Mouse (Mus musculus) adrenal gland, postnatal 36 days (tissue): ENCODE results near the gene Zfp598. TPM values are rescaled to one million over a fixed set of nuclear protein-coding genes. Genes with fewer than 3 reads are reported as not detected.

Experiments
- DNase-seq, 2 experiments: peaks; one replicate each; pipeline ENCODE4 v3.0.0; 2021; ENCODE audit warnings: mixed read lengths in 1 of 2
- long read RNA-seq, 2 experiments: library from polyadenylated mRNA; stranded (forward); transcript quantifications; one replicate each; pipeline ENCODE4 v2.0.0; 2021; ENCODE audit warnings: borderline sequencing depth in 2 of 2
- total RNA-seq, 2 experiments: library from RNA; stranded (reverse); gene quantifications; 2 replicates each; pipeline ENCODE4 v1.2.3; 2021

Gene Zfp598
- total RNA-seq: 10 to 100 TPM; 47.5 to 51.1 TPM
- long read RNA-seq, experiment 1, transcript Zfp598-202 (12 exons, 3,352 nt): major isoform, 5 of 27 reads
- long read RNA-seq, experiment 1, partial matches to known transcripts: 18 of 27 reads
- long read RNA-seq, experiment 1, other reads (novel, unspliced or antisense): 2 of 27 reads
- long read RNA-seq, experiment 2, transcript Zfp598-202 (12 exons, 3,352 nt): major isoform, 7 of 11 reads
- long read RNA-seq, experiment 2, partial matches to known transcripts: 3 of 11 reads
- long read RNA-seq, experiment 2, other reads (novel, unspliced or antisense): 1 of 11 reads

DNA sequence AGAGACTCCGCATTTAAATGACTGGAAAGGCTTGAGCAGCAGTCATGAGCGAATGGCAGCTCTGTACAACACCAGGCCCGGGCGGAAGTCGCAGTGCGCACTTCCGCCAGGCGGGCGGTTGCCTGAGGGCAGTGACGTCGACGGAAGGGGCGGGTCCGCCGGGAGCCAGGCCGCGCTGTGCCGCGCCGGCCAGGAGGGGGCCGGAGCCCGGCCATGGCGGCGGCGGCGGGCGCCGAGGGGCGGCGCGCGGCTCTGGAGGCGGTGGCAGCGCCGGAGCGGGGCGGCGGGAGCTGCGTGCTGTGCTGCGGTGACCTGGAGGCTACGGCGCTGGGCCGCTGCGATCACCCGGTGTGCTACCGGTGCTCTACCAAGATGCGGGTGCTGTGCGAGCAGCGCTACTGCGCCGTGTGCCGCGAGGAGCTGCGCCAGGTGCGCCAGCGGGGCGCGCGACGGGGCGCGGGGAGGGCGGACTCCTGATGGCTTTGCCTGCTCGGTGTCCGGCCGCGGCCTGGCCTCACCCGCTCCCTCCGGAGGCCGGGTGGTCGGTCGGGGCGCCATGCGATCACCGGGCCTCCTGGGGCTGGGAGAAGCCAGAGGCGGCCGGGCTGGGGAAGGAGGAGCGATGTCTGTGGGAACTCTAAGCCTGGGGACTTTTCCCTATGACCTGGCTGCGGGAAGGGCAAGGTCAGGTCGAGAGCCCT is at the start of gene Zfp598:
Zfp598 (plus strand) TSS at position 143 of the 701 bp plus-strand sequence.
- peak; percentile 98 to 99 for DNase-seq

GRCm38 (mm10) chr17:24625472-24625871 is 44.0 kb upstream of the Zfp598 start:
- no peak for DNase-seq

GRCm38 (mm10) chr17:24628646-24629045 is 40.8 kb upstream of the Zfp598 start:
- DNase-seq: peak; percentile 72 to 83

GRCm38 (mm10) chr17:24630072-24630471 is 39.4 kb upstream of the Zfp598 start:
- no peak for DNase-seq

DNA sequence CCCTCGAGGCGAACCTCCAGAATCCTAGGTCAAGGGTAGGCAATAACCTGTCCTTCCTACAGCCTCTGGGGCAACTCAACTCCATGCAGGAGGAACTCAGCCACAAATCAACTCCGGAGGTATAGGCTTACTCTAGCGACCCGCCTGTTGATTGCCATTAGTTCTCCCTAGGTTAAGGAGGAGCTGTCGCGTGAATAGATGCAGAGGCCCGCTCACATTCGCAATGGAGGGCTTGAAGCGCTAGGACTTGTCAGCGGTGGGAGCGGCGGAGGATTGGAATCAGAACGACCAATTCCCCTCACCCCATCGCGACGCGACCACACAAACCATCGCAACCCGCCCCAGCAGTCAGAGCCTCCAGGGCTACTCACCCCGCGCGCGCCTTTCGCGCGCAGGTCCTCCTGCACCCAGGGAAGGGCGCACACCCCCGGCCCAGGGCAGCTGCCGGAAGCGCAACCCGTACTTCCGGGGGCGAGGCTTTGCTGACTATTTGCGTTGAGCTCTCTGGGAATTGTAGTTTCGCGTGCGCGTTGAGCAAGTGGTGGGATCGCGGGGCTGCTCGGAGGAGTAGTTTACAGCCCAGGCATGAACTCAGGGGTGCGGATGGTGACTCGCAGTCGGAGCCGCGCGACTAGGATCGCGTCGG is 37.2 kb upstream of the Zfp598 start, which contains the start of the genes Tsc2 and Nthl1:
Tsc2 (minus strand) TSS at position 464 of the 646 bp plus-strand sequence.
Nthl1 (plus strand) TSS at position 514 of the 646 bp plus-strand sequence.
- DNase-seq: peak; percentile 90 to 92

GRCm38 (mm10) chr17:24632813-24633449 is 36.6 kb upstream of the Zfp598 start:
- peak; percentile 59 to 69 for DNase-seq

GRCm38 (mm10) chr17:24633831-24634230 is 35.7 kb upstream of the Zfp598 start:
- no peak for DNase-seq

DNA sequence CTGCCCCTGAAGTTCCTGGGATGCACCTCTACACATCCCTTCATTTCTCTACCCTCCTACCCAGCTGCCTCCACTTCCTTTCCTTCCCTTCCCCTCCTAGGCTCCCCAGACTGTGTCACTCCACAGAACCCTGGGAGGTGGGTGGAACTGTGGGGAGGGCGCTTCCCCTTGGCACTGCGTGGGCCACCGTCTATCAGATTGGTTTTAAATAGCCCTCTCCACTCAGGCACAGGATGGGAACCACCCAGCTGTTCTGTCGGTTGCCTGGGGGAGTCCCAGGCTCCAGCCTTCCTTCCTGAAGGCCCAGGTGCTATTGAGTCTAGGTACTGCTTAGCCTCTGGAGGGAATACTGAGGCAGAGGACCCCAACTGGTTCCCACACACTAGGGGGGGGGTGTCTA is 34.5 kb upstream of the Zfp598 start:
- peak; percentile 19 to 43 for DNase-seq

DNA sequence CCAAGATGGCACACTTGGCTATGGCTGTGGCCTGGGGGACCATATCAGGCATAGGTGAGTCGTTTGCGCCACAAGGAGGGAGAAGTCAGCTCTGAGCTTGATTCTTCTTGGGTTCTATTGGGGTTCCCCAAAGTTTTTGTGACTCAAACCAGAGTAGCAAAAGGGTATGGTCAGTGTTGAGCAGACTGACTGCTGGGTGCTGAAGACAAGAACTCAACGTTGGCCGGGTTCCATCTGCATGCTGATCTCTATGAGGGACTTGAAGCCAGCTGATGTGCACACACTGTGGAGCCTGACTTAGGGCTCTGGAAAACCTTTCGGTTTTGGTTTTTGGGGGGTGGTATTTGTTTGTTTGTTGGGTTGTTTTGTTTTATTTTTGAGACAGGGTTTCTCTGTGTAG is 33.8 kb upstream of the Zfp598 start:
- DNase-seq: no peak

DNA sequence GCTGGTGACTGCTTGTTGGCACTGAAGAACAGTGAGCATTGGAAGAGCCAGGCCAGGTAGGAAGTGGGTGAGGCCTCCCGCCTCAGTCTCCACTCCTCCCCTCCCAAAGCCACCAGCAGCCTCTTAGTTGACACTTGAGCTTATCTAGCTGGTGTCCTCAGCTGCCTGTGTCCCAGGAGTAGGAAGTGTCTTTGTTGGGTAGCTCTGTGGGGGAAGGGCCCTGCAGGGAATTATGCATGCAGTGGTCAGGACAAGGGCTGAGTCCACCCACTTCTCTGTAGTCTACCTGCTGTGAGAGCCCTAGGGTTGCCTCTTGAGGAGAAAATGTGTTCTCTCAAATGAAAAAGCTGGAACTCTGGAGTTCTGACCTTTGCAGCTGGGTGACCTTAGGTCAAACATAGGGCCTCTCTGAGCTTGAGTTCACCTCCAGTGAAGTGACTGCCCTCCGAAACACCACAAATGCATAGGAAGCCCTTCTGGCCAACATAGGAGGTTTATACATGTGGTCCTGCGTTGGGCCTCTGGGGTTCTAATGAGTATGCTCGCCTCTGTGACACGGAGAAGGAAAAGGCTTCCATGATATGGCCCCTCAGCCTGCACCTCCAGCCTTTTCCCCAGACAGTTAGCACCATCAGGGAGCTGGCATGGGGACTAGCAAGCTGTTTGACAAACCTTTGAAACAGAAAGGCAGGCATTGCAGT is 32.6 kb upstream of the Zfp598 start:
- no peak for DNase-seq

GRCm38 (mm10) chr17:24638214-24638613 is 31.3 kb upstream of the Zfp598 start:
- DNase-seq: peak in 1 of 2 experiments; percentile 27

GRCm38 (mm10) chr17:24638840-24639239 is 30.6 kb upstream of the Zfp598 start:
- peak in 1 of 2 experiments; percentile 35 for DNase-seq

DNA sequence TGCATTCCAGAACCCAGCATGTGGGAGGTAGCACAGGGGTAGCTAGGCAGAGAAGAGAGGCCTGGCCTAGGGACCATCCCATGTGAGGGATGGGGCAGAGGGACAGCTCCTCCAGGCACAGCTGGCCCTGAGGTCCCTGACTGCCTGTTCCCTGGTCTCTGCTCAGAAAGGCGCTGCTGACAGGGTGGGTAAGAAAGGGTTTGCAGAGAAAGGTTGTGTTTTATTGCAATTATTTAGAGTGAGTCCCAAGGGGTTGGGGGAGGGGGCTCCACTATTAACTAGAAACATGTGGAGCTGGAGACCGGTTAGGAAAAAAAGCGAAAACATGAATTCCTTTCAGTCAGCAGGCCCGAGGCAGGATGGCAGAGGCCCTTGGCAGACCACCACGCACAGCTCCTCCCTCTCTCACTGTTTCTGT is 29.9 kb upstream of the Zfp598 start:
- no peak for DNase-seq

DNA sequence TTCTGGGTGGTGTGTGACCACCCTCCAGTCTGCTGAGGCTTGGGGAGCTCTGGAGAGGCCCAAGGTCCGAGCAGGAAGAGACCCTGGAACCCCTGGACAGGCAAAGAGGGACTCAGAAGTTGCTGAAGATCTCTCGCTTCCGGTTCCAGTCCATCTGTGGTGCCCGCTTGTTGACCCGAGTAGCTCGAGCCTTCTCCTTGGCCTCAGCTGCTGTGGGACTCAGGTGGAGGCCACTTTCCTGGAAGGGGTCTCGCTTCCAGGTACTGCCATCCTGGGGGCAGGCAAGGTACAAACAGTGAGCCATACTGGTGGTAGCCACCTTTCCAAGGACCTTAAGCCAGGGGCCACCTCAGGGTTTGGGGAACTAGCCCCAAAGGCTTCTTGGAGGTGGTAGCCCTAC is 29.4 kb upstream of the Zfp598 start:
- DNase-seq: no peak

DNA sequence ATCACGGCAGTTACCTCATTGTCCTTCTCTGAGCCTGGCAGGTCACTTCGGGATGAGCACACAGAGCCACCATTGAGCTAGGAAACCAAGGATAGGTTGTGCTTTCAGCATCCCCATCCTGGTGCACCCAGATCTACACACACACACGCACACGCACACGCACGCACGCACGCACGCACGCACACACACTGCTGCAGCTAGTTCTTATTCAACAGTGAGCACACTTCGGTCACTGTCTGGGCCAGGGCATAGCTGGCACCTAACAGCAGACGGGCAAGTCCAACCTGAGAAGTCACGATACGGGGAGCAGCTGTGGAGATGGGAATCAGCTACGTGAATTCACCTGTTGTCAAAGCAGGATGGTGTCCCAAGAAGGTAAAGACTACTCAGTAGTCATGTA is 28.9 kb upstream of the Zfp598 start:
- no peak for DNase-seq

GRCm38 (mm10) chr17:24641944-24642343 is 27.5 kb upstream of the Zfp598 start:
- DNase-seq: no peak

- DNase-seq: no peak
These were observed 26.6 kb upstream of the Zfp598 start for GRCm38 (mm10) chr17:24642791-24643343.

- peak in 1 of 2 experiments; percentile 22 for DNase-seq
These were observed 25.3 kb upstream of the Zfp598 start for GRCm38 (mm10) chr17:24644030-24644715.

- peak; percentile 52 to 72 for DNase-seq
These were observed 24.4 kb upstream of the Zfp598 start for GRCm38 (mm10) chr17:24644875-24645721.

GRCm38 (mm10) chr17:24645916-24646315 is 23.6 kb upstream of the Zfp598 start:
- DNase-seq: peak in 1 of 2 experiments; percentile 30
